Mouse (Mus musculus) embryonic facial prominence, embryonic 11.5 days (tissue): ENCODE measurements at regions not wholly inside any gene's neighbourhood (a gene's known extent, or its start where the extent isn't known, plus 50 kb on each side); places are given as distances from the start of the nearest gene placed in this dataset.

Experiments
- ATAC-seq: fragments of 200-750 bp; cut with Nextera tagmentation; replicated peaks from 2 replicates; pipeline ENCODE4 v1.8.0; 2017; ENCODE audit warnings: low read depth; ENCODE audit not compliant: insufficient number of reproducible peaks, low FRiP score, low TSS enrichment
- DNase-seq: peaks from one replicate; pipeline ENCODE4 v3.0.0-alpha.2; 2015; ENCODE audit warnings: low spot score
- H3K27ac ChIP-seq: fragments of 300-500 bp; sonication (generic); replicated peaks from 2 replicates; pipeline ENCODE4 v1.5.1; 2014; ENCODE audit warnings: mild to moderate bottlenecking, low read depth, low read length, control low read depth
- H3K27me3 ChIP-seq: fragments of 300-500 bp; sonication (generic); 2 replicates; pipeline ENCODE4 v1.6.1; 2014; ENCODE audit warnings: mild to moderate bottlenecking, low read length, moderate library complexity, mixed read lengths; ENCODE audit not compliant: control insufficient read depth, insufficient read depth
- H3K36me3 ChIP-seq: fragments of 300-500 bp; sonication (generic); replicated peaks from 2 replicates; pipeline ENCODE4 v1.6.1; 2014; ENCODE audit warnings: low read depth, mild to moderate bottlenecking, low read length, moderate library complexity, mixed read lengths; ENCODE audit not compliant: control insufficient read depth, insufficient read depth
- H3K4me1 ChIP-seq: fragments of 300-500 bp; sonication (generic); 2 replicates; pipeline ENCODE4 v1.6.1; 2014; ENCODE audit warnings: low read length, mixed read lengths; ENCODE audit not compliant: control insufficient read depth, insufficient read depth
- H3K4me2 ChIP-seq: fragments of 300-500 bp; sonication (generic); 2 replicates; pipeline ENCODE4 v1.6.1; 2014; ENCODE audit warnings: low read depth, mild to moderate bottlenecking, control low read depth, low read length, moderate library complexity
- H3K4me3 ChIP-seq: fragments of 300-500 bp; sonication (generic); 2 replicates; pipeline ENCODE4 v1.5.1; 2014; ENCODE audit warnings: low read depth, low read length, control low read depth
- H3K9ac ChIP-seq: fragments of 300-500 bp; sonication (generic); replicated peaks from 2 replicates; pipeline ENCODE4 v1.6.1; 2014; ENCODE audit warnings: mild to moderate bottlenecking, control low read depth, low read length
- H3K9me3 ChIP-seq: fragments of 300-500 bp; sonication (generic); replicated peaks from 2 replicates; pipeline ENCODE4 v1.6.1; 2016; ENCODE audit warnings: mild to moderate bottlenecking, low read length, inconsistent platforms, mixed read lengths; ENCODE audit not compliant: control insufficient read depth
- WGBS: fragments of 180-500 bp; shearing (Covaris S2); extraction: QIAGEN DNeasy Blood & Tissue Kit; methylation state at CpG from one replicate; pipeline ENCODE4 v1.1.7; 2014; 5-methylcytosine and 5-hydroxymethylcytosine counted together

- peaks cover 9% of the 10 kb centered on the region for H3K4me1 ChIP-seq
- H3K27ac ChIP-seq: no peak overlapping the region
- H3K4me3 ChIP-seq: no peak overlapping the region
- H3K36me3 ChIP-seq: no peaks in the 10 kb centered on the region
- H3K27me3 ChIP-seq: peaks cover 2% of the 10 kb centered on the region; the same call in 1 of the 2 replicates
- 95% methylated on average over 5 of the region's 5 CpGs for WGBS
- ATAC-seq: no peak
- H3K4me2 ChIP-seq: no peak overlapping the region
- DNase-seq: no peak
- no peaks in the 10 kb centered on the region for H3K9me3 ChIP-seq
- H3K9ac ChIP-seq: no peak overlapping the region
Observed at GRCm38 (mm10) chr14:25316491-25316890, 142.5 kb upstream of the Zmiz1 start.

- peak overlapping the region; percentile 40 for H3K9ac ChIP-seq
- no peaks in the 10 kb centered on the region for H3K9me3 ChIP-seq
- H3K4me1 ChIP-seq: peaks cover 9% of the 10 kb centered on the region
- peaks cover 2% of the 10 kb centered on the region; the same call in 1 of the 2 replicates for H3K27me3 ChIP-seq
- H3K4me2 ChIP-seq: peak overlapping the region; percentile 36
- ATAC-seq: peak; percentile 87
- H3K27ac ChIP-seq: peak overlapping the region; percentile 57
- DNase-seq: peak; percentile 84
- no peaks in the 10 kb centered on the region for H3K36me3 ChIP-seq
- 0 out of 2 replicates have a peak overlapping the region, but pooled peaks have one; percentile 2 for H3K4me3 ChIP-seq
- WGBS: 1% methylated on average over 37 of the region's 37 CpGs
Observed at GRCm38 (mm10) chr14:25317680-25318471, 141.1 kb upstream of the Zmiz1 start.

- Histone ChIP-seq H3K4me1 (peaks cover 9% of the 10 kb centered on the region), H3K9ac (no peak overlapping the region), H3K9me3 (no peaks in the 10 kb centered on the region), H3K27ac (no peak overlapping the region), H3K4me2 (no peak overlapping the region), H3K36me3 (no peaks in the 10 kb centered on the region), H3K4me3 (no peak overlapping the region), H3K27me3 (peaks cover 2% of the 10 kb centered on the region; the same call in 1 of the 2 replicates)
- 55% methylated on average over 12 of the region's 12 CpGs for WGBS
- ATAC-seq (no peak), DNase-seq (no peak)
Observed at GRCm38 (mm10) chr14:25318909-25319308, 140.1 kb upstream of the Zmiz1 start.

GRCm38 (mm10) chr14:25320141-25320540 is 138.8 kb upstream of the Zmiz1 start:
- DNase-seq (no peak), ATAC-seq (no peak)
- no peak overlapping the region for H3K4me2 ChIP-seq
- H3K4me1 ChIP-seq: peaks cover 9% of the 10 kb centered on the region
- H3K27ac ChIP-seq: no peak overlapping the region
- no peak overlapping the region for H3K9ac ChIP-seq
- no peaks in the 10 kb centered on the region for H3K9me3 ChIP-seq
- H3K4me3 ChIP-seq: no peak overlapping the region
- H3K27me3 ChIP-seq: peaks cover 2% of the 10 kb centered on the region; the same call in 1 of the 2 replicates
- 48% methylated on average over 4 of the region's 4 CpGs for WGBS
- no peaks in the 10 kb centered on the region for H3K36me3 ChIP-seq

- 83% methylated on average over 6 of the region's 6 CpGs for WGBS
- ATAC-seq: no peak; the same call in 1 of the 2 replicates
- H3K9ac ChIP-seq: no peak overlapping the region
Observed at GRCm38 (mm10) chr14:25323542-25324484, 135.2 kb upstream of the Zmiz1 start.

GRCm38 (mm10) chr14:25325887-25326286 is 133.1 kb upstream of the Zmiz1 start:
- Histone ChIP-seq H3K27ac (no peak overlapping the region), H3K27me3 (no peaks in the 10 kb centered on the region), H3K36me3 (no peaks in the 10 kb centered on the region), H3K9ac (no peak overlapping the region), H3K4me2 (no peak overlapping the region), H3K4me3 (no peak overlapping the region), H3K9me3 (no peaks in the 10 kb centered on the region), H3K4me1 (no peaks in the 10 kb centered on the region)
- no peak for DNase-seq
- ATAC-seq: no peak
- 91% methylated on average over 3 of the region's 3 CpGs for WGBS

More at GRCm38 (mm10) chr14:25323542-25324484, 135.2 kb upstream of the Zmiz1 start:
- DNase-seq: no peak
- H3K36me3 ChIP-seq: no peaks in the 10 kb centered on the region
- no peak overlapping the region for H3K27ac ChIP-seq
- no peak overlapping the region for H3K4me3 ChIP-seq
- no peak overlapping the region for H3K4me2 ChIP-seq
- no peaks in the 10 kb centered on the region for H3K27me3 ChIP-seq
- no peaks in the 10 kb centered on the region for H3K9me3 ChIP-seq
- no peaks in the 10 kb centered on the region for H3K4me1 ChIP-seq

- 86% methylated on average over 5 of the region's 5 CpGs for WGBS
- Histone ChIP-seq H3K9me3 (no peaks in the 10 kb centered on the region), H3K4me2 (no peak overlapping the region), H3K4me1 (no peaks in the 10 kb centered on the region), H3K36me3 (no peaks in the 10 kb centered on the region), H3K4me3 (no peak overlapping the region), H3K9ac (no peak overlapping the region), H3K27ac (no peak overlapping the region), H3K27me3 (no peaks in the 10 kb centered on the region)
- ATAC-seq: no peak
- DNase-seq: no peak
Observed at GRCm38 (mm10) chr14:25328230-25328629, 130.8 kb upstream of the Zmiz1 start.
